Mouse (Mus musculus): ENCODE measurements around the gene Olfr465-ps1. TPM values are rescaled to one million over a fixed set of nuclear protein-coding genes. Genes with fewer than 3 reads are reported as not detected.

The Olfr465-ps1 gene
- not detected in 2 replicates for polyA plus RNA-seq (2014; fragmentation: Nextera tagmentation; extraction: Ambion mirVana)

GRCm38 (mm10) chr13:65137789-65138188 is at the start of gene Olfr465-ps1:
Gene Olfr465-ps1 (plus strand): TSS chr13:65138089.
- Histone ChIP-seq H3K27me3 (replicated peaks; ENCODE audit: control insufficient read depth, insufficient read depth, low read length) (no peaks in the 10 kb centered on the region), H3K9me3 (ENCODE audit: control insufficient read depth, low read length) (no peaks in the 10 kb centered on the region), H3K27ac (ENCODE audit: low read depth) (no peak within 1 kb of the TSS), H3K36me3 (ENCODE audit: control insufficient read depth, insufficient read depth, low read length) (no peaks in the 10 kb centered on the region), H3K4me2 (ENCODE audit: low read length) (no peak within 1 kb of the TSS), H3K4me1 (replicated peaks; ENCODE audit: control insufficient read depth, insufficient read depth, low read length) (no peaks in the 10 kb centered on the region), H3K4me3 (ENCODE audit: low read depth, low read length) (no peak within 1 kb of the TSS), H3K9ac (ENCODE audit: low read length) (no peak within 1 kb of the TSS)
- no peak for ATAC-seq (replicated peaks; ENCODE audit: low FRiP score, low TSS enrichment, low read depth)
- DNase-seq (ENCODE audit: low spot score) = no peak
- 80% methylated on average over 4 of the region's 4 CpGs for WGBS

- H3K27ac ChIP-seq (ENCODE audit: low read depth) = no peak overlapping the region
- no peak for ATAC-seq (replicated peaks; ENCODE audit: low FRiP score, low TSS enrichment, low read depth)
- no peak overlapping the region for H3K4me3 ChIP-seq (ENCODE audit: low read depth, low read length)
- no peak overlapping the region for H3K4me2 ChIP-seq (ENCODE audit: low read length)
- H3K4me1 ChIP-seq (replicated peaks; ENCODE audit: control insufficient read depth, insufficient read depth, low read length) = no peaks in the 10 kb centered on the region
- DNase-seq (ENCODE audit: low spot score) = no peak
- H3K27me3 ChIP-seq (replicated peaks; ENCODE audit: control insufficient read depth, insufficient read depth, low read length) = no peaks in the 10 kb centered on the region
- no peak overlapping the region for H3K9ac ChIP-seq (ENCODE audit: low read length)
- peaks cover 18% of the 10 kb centered on the region; the same call in 1 of the 2 replicates for H3K36me3 ChIP-seq (ENCODE audit: control insufficient read depth, insufficient read depth, low read length)
- no peaks in the 10 kb centered on the region for H3K9me3 ChIP-seq (ENCODE audit: control insufficient read depth, low read length)
- WGBS = 91% methylated on average over 4 of the region's 4 CpGs
These were observed 42.0 kb upstream of the Olfr465-ps1 start for GRCm38 (mm10) chr13:65095923-65096322.

- H3K4me2 ChIP-seq (ENCODE audit: low read length) = no peak overlapping the region
- no peaks in the 10 kb centered on the region for H3K27me3 ChIP-seq (replicated peaks; ENCODE audit: control insufficient read depth, insufficient read depth, low read length)
- H3K9me3 ChIP-seq (ENCODE audit: control insufficient read depth, low read length) = 0 out of 2 replicates have a peak, but pooled peaks cover under 1% of the 10 kb centered on the region
- H3K27ac ChIP-seq (ENCODE audit: low read depth) = no peak overlapping the region
- H3K4me3 ChIP-seq (ENCODE audit: low read depth, low read length) = no peak overlapping the region
- no peak overlapping the region for H3K9ac ChIP-seq (ENCODE audit: low read length)
- H3K36me3 ChIP-seq (ENCODE audit: control insufficient read depth, insufficient read depth, low read length) = peaks cover 18% of the 10 kb centered on the region; the same call in 1 of the 2 replicates
- no peaks in the 10 kb centered on the region for H3K4me1 ChIP-seq (replicated peaks; ENCODE audit: control insufficient read depth, insufficient read depth, low read length)
- DNase-seq (ENCODE audit: low spot score) = no peak
- ATAC-seq (replicated peaks; ENCODE audit: low FRiP score, low TSS enrichment, low read depth) = no peak
These were observed 40.9 kb upstream of the Olfr465-ps1 start for GRCm38 (mm10) chr13:65097018-65097417.

- Histone ChIP-seq H3K9me3 (ENCODE audit: control insufficient read depth, low read length) (0 out of 2 replicates have a peak, but pooled peaks cover 14% of the 10 kb centered on the region), H3K36me3 (ENCODE audit: control insufficient read depth, insufficient read depth, low read length) (no peaks in the 10 kb centered on the region), H3K4me2 (ENCODE audit: low read length) (no peak overlapping the region), H3K27me3 (replicated peaks; ENCODE audit: control insufficient read depth, insufficient read depth, low read length) (no peaks in the 10 kb centered on the region), H3K27ac (ENCODE audit: low read depth) (no peak overlapping the region), H3K4me1 (replicated peaks; ENCODE audit: control insufficient read depth, insufficient read depth, low read length) (no peaks in the 10 kb centered on the region), H3K9ac (ENCODE audit: low read length) (no peak overlapping the region), H3K4me3 (ENCODE audit: low read depth, low read length) (no peak overlapping the region)
- DNase-seq (ENCODE audit: low spot score) (no peak), ATAC-seq (replicated peaks; ENCODE audit: low FRiP score, low TSS enrichment, low read depth) (no peak)
- WGBS = 94% methylated on average over 9 of the region's 9 CpGs
These were observed 37.2 kb upstream of the Olfr465-ps1 start for GRCm38 (mm10) chr13:65100678-65101077.

GRCm38 (mm10) chr13:65101232-65101631 is 36.7 kb upstream of the Olfr465-ps1 start:
- H3K4me2 ChIP-seq (ENCODE audit: low read length) = no peak overlapping the region
- WGBS = 83% methylated on average over 3 of the region's 3 CpGs
- H3K4me3 ChIP-seq (ENCODE audit: low read depth, low read length) = no peak overlapping the region
- no peak for ATAC-seq (replicated peaks; ENCODE audit: low FRiP score, low TSS enrichment, low read depth)
- H3K27me3 ChIP-seq (replicated peaks; ENCODE audit: control insufficient read depth, insufficient read depth, low read length) = no peaks in the 10 kb centered on the region
- no peaks in the 10 kb centered on the region for H3K4me1 ChIP-seq (replicated peaks; ENCODE audit: control insufficient read depth, insufficient read depth, low read length)
- H3K9ac ChIP-seq (ENCODE audit: low read length) = no peak overlapping the region
- DNase-seq (ENCODE audit: low spot score) = no peak
- H3K9me3 ChIP-seq (ENCODE audit: control insufficient read depth, low read length) = peaks cover 14% of the 10 kb centered on the region; the same call in 1 of the 2 replicates
- H3K36me3 ChIP-seq (ENCODE audit: control insufficient read depth, insufficient read depth, low read length) = no peaks in the 10 kb centered on the region
- H3K27ac ChIP-seq (ENCODE audit: low read depth) = no peak overlapping the region

GRCm38 (mm10) chr13:65111961-65112360 is 25.9 kb upstream of the Olfr465-ps1 start:
- Histone ChIP-seq H3K4me1 (replicated peaks; ENCODE audit: control insufficient read depth, insufficient read depth, low read length) (no peaks in the 10 kb centered on the region; the same call in 1 of the 2 replicates), H3K4me3 (ENCODE audit: low read depth, low read length) (peak overlapping the region; percentile 66), H3K9ac (ENCODE audit: low read length) (peak overlapping the region; percentile 75), H3K9me3 (ENCODE audit: control insufficient read depth, low read length) (0 out of 2 replicates have a peak, but pooled peaks cover 3% of the 10 kb centered on the region), H3K36me3 (ENCODE audit: control insufficient read depth, insufficient read depth, low read length) (no peaks in the 10 kb centered on the region), H3K27ac (ENCODE audit: low read depth) (peak overlapping the region; percentile 93), H3K27me3 (replicated peaks; ENCODE audit: control insufficient read depth, insufficient read depth, low read length) (no peaks in the 10 kb centered on the region), H3K4me2 (ENCODE audit: low read length) (peak overlapping the region; percentile 76)
- peak; percentile 36; the same call in 1 of the 2 replicates for ATAC-seq (replicated peaks; ENCODE audit: low FRiP score, low TSS enrichment, low read depth)
- under 1% methylated on average over 5 of the region's 5 CpGs for WGBS
- DNase-seq (ENCODE audit: low spot score) = no peak

GRCm38 (mm10) chr13:65112459-65113110 is 25.3 kb upstream of the Olfr465-ps1 start, which contains the start of gene Mfsd14b:
Gene Mfsd14b (minus strand): TSS chr13:65112975.
- peak within 1 kb of the TSS; percentile 93 for H3K27ac ChIP-seq (ENCODE audit: low read depth)
- H3K4me2 ChIP-seq (ENCODE audit: low read length) = peak within 1 kb of the TSS; percentile 76
- no peaks in the 10 kb centered on the region for H3K27me3 ChIP-seq (replicated peaks; ENCODE audit: control insufficient read depth, insufficient read depth, low read length)
- under 1% methylated on average over 60 of the region's 60 CpGs for WGBS
- no peaks in the 10 kb centered on the region for H3K36me3 ChIP-seq (ENCODE audit: control insufficient read depth, insufficient read depth, low read length)
- peak within 1 kb of the TSS; percentile 75 for H3K9ac ChIP-seq (ENCODE audit: low read length)
- ATAC-seq (replicated peaks; ENCODE audit: low FRiP score, low TSS enrichment, low read depth) (peak; percentile 99), DNase-seq (ENCODE audit: low spot score) (peak; percentile 94)
- H3K4me3 ChIP-seq (ENCODE audit: low read depth, low read length) = peak within 1 kb of the TSS; percentile 66
- H3K4me1 ChIP-seq (replicated peaks; ENCODE audit: control insufficient read depth, insufficient read depth, low read length) = no peaks in the 10 kb centered on the region; the same call in 1 of the 2 replicates
- 0 out of 2 replicates have a peak, but pooled peaks cover 3% of the 10 kb centered on the region for H3K9me3 ChIP-seq (ENCODE audit: control insufficient read depth, low read length)

GRCm38 (mm10) chr13:65113239-65113638 is 24.6 kb upstream of the Olfr465-ps1 start:
- no peaks in the 10 kb centered on the region for H3K27me3 ChIP-seq (replicated peaks; ENCODE audit: control insufficient read depth, insufficient read depth, low read length)
- ATAC-seq (replicated peaks; ENCODE audit: low FRiP score, low TSS enrichment, low read depth) (peak; percentile 31; the same call in 1 of the 2 replicates), DNase-seq (ENCODE audit: low spot score) (no peak)
- WGBS = 60% methylated on average over 3 of the region's 3 CpGs
- H3K4me2 ChIP-seq (ENCODE audit: low read length) = peak overlapping the region; percentile 76
- H3K9ac ChIP-seq (ENCODE audit: low read length) = peak overlapping the region; percentile 75
- no peaks in the 10 kb centered on the region for H3K36me3 ChIP-seq (ENCODE audit: control insufficient read depth, insufficient read depth, low read length)
- peak overlapping the region; percentile 93 for H3K27ac ChIP-seq (ENCODE audit: low read depth)
- H3K9me3 ChIP-seq (ENCODE audit: control insufficient read depth, low read length) = no peaks in the 10 kb centered on the region
- no peaks in the 10 kb centered on the region; the same call in 1 of the 2 replicates for H3K4me1 ChIP-seq (replicated peaks; ENCODE audit: control insufficient read depth, insufficient read depth, low read length)
- H3K4me3 ChIP-seq (ENCODE audit: low read depth, low read length) = peak overlapping the region; percentile 66
